8 mouse cellular contexts compared by ENCODE assay signal in the genomic region with DNA sequence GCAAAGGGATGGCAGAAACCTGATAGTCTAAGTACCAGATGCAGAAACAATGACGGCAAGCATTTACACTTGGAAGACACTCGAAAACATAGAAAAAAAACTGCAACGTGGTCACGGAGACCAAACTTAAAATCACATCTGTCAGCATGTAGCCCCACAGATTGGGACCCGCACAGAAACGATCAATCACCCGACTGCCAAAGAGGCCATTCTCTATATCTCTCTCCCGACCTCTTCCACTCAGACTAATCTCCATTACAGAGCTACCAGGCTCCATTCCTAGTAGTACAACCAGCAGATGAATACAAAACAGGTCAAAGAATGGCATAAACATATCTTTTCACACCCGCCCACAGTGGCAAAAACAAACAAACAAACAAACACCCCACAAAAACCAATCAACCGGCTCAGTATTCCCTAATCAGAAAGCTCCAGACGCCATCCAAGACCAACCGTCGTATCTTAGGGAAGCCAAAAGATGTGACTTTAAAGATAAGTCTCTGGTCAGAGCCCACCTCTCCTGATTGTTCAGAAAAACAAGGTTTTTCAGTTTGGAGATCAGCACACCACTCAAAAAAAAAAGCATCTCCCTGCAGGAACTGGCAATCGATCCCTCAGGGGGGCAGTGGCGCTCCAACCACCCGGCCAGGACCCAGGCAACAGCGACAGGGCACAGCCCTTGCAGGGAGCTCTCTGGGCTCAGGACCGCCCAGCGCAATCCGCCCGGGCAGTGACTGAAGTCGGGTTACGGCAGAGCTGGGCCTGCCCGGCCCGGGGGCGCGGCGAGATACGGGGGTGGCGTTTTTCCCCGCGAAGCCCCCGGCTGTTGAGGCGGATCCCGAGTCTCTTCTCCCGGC. TPM values are rescaled to one million over a fixed set of nuclear protein-coding genes. Genes with fewer than 3 reads are reported as not detected.
A peak's percentile ranks its signal among the peaks of the same experiment; 100 is the strongest.
DNase-seq lines count a peak whose midpoint lies in the region; ATAC-seq and TF ChIP-seq lines count a peak whose summit lies in the region.

No protein-coding gene starts in this region.

- H3K27me3 ChIP-seq in forebrain, postnatal 0 days (ENCODE audit: insufficient read depth, low read length): 0 out of 2 replicates have a peak, but pooled peaks cover 3% of the 10 kb centered on the region
- H3K27me3 ChIP-seq in hindbrain, postnatal 0 days (ENCODE audit: insufficient read depth, low read length): no peaks in the 10 kb centered on the region
- H3K27me3 ChIP-seq in megakaryocyte, embryonic 14.5 days (replicated peaks): peaks cover 4% of the 10 kb centered on the region
- no peaks in the 10 kb centered on the region for H3K27me3 ChIP-seq in spleen, adult 2 months (ENCODE audit: control insufficient read depth, insufficient read depth, low read length)

- peak; percentile 42 for DNase-seq in layer of hippocampus, adult 11-12 months (ENCODE audit: low spot score)
- no peak for DNase-seq in layer of hippocampus, adult 9-10 months (ENCODE audit: low spot score)
- DNase-seq in cerebellum, adult 11 months: peak; percentile 50
- peak; percentile 55 for DNase-seq in forebrain, postnatal 0 days
- DNase-seq in hindbrain, postnatal 0 days (ENCODE audit: low spot score): peak; percentile 61
- DNase-seq in left cerebral cortex, postnatal 14 days (ENCODE audit: low spot score in 2 of 2): peak; percentile 40 to 44
- DNase-seq in spleen, adult 2 months (ENCODE audit: low read depth in 1 of 2, low spot score in 2 of 2): peak in 1 of 2 experiments; percentile 44

- no peaks in the 10 kb centered on the region for H3K9me3 ChIP-seq in forebrain, postnatal 0 days (ENCODE audit: low read length)
- no peaks in the 10 kb centered on the region for H3K9me3 ChIP-seq in hindbrain, postnatal 0 days (ENCODE audit: low read length)
- no peaks in the 10 kb centered on the region for H3K9me3 ChIP-seq in megakaryocyte, embryonic 14.5 days

- peak; percentile 77 for ATAC-seq in forebrain, postnatal 0 days
- peak; percentile 77 for ATAC-seq in hindbrain, postnatal 0 days

- H3K9ac ChIP-seq in forebrain, postnatal 0 days: peak overlapping the region; percentile 85
- H3K9ac ChIP-seq in hindbrain, postnatal 0 days (replicated peaks; ENCODE audit: low read length): peak overlapping the region; percentile 97

- H3K27ac ChIP-seq in forebrain, postnatal 0 days (ENCODE audit: low read depth, low read length): peak overlapping the region; percentile 86
- peak overlapping the region; percentile 91 for H3K27ac ChIP-seq in hindbrain, postnatal 0 days
- peak overlapping the region; percentile 74; the same call in 1 of the 2 replicates for H3K27ac ChIP-seq in spleen, adult 2 months (ENCODE audit: insufficient read depth, low read length)

- H3K4me2 ChIP-seq in forebrain, postnatal 0 days (ENCODE audit: low read depth): peak overlapping the region; percentile 87
- peak overlapping the region; percentile 86 for H3K4me2 ChIP-seq in hindbrain, postnatal 0 days (ENCODE audit: low read depth, low read length)

- TF ChIP-seq POLR2A in spleen, adult 2 months (IDR thresholded peaks at IDR 0.05; ENCODE audit: low read depth, low read length): no peak

- TF ChIP-seq CTCF in forebrain, postnatal 0 days (IDR thresholded peaks at IDR 0.05; ENCODE audit: low read depth): peak; percentile 42
- TF ChIP-seq CTCF in hindbrain, postnatal 0 days (IDR thresholded peaks at IDR 0.05; ENCODE audit: low read depth): peak; percentile 30
- no peak for TF ChIP-seq CTCF in spleen, adult 2 months (IDR thresholded peaks at IDR 0.05; ENCODE audit: extremely low read depth, insufficient read depth, insufficient read length, insufficient replicate concordance)

- peaks cover 10% of the 10 kb centered on the region for H3K4me1 ChIP-seq in forebrain, postnatal 0 days (ENCODE audit: insufficient read depth)
- H3K4me1 ChIP-seq in hindbrain, postnatal 0 days (ENCODE audit: insufficient read depth, low read length): peaks cover 20% of the 10 kb centered on the region
- H3K4me1 ChIP-seq in megakaryocyte, embryonic 14.5 days: peaks cover 47% of the 10 kb centered on the region
- peaks cover 9% of the 10 kb centered on the region; the same call in 1 of the 2 replicates for H3K4me1 ChIP-seq in spleen, adult 2 months (ENCODE audit: control insufficient read depth, insufficient read depth, insufficient read length)

- intact Hi-C loops in left cerebral cortex, postnatal 14 days (cut with DNase I): loop anchor here (5.0 kb wide), 1 partner anchor 117 kb away; a partner anchor contains a TSS

- H3K36me3 ChIP-seq in forebrain, postnatal 0 days (ENCODE audit: insufficient read depth): no peaks in the 10 kb centered on the region
- no peaks in the 10 kb centered on the region for H3K36me3 ChIP-seq in hindbrain, postnatal 0 days (ENCODE audit: insufficient read depth, low read length)
- peaks cover 14% of the 10 kb centered on the region for H3K36me3 ChIP-seq in megakaryocyte, embryonic 14.5 days (replicated peaks; ENCODE audit: low read length)
- H3K36me3 ChIP-seq in spleen, adult 2 months (ENCODE audit: control insufficient read depth, insufficient read depth, low read length): no peaks in the 10 kb centered on the region

- H3K4me3 ChIP-seq in forebrain, postnatal 0 days (ENCODE audit: low read depth, low read length): peak overlapping the region; percentile 94
- H3K4me3 ChIP-seq in hindbrain, postnatal 0 days (ENCODE audit: low read length): peak overlapping the region; percentile 90
- peak overlapping the region; percentile 98 for H3K4me3 ChIP-seq in megakaryocyte, embryonic 14.5 days (replicated peaks)
- H3K4me3 ChIP-seq in spleen, adult 2 months (ENCODE audit: extremely low read depth, insufficient read depth, insufficient read length): peak overlapping the region; percentile 74

- WGBS in forebrain, postnatal 0 days: 2% methylated on average over 36 of the region's 36 CpGs
- WGBS in hindbrain, postnatal 0 days: 1% methylated on average over 36 of the region's 36 CpGs
- 2% methylated on average over 35 of the region's 36 CpGs for WGBS in spleen, adult 2 months

RNA-seq across cellular contexts. Expression of a gene that starts 0.7 kb away (rescaled TPM):
- total RNA-seq in forebrain, postnatal 0 days (2014; rRNA removed): 41.0 and 42.9 TPM in 2 replicates
- 9.3 and 17.4 TPM in 2 replicates for polyA plus RNA-seq in forebrain, postnatal 0 days (2015; fragmentation: Nextera tagmentation; extraction: Ambion mirVana)
- total RNA-seq in hindbrain, postnatal 0 days (2014; rRNA removed): 24.4 and 27.0 TPM in 2 replicates
- 18.4 and 19.3 TPM in 2 replicates for polyA plus RNA-seq in hindbrain, postnatal 0 days (2015; fragmentation: Nextera tagmentation; extraction: Ambion mirVana)
- 10 to 100 TPM; 27.7 to 28.0 TPM for total RNA-seq in left cerebral cortex, postnatal 14 days (2021)
- 0.35 and 0.93 TPM in 2 replicates for polyA plus RNA-seq in megakaryocyte, embryonic 14.5 days (2012; ENCODE audit: insufficient read depth, low replicate concordance)
- polyA plus RNA-seq in spleen, adult 2 months (2012; rRNA removed): 2.8 and 2.9 TPM in 2 replicates
